Mouse (Mus musculus) natural killer cell, adult 2 months (primary cell): ENCODE data around the gene Tspan14.

Source experiments
- DNase-seq, 2 experiments: peaks; one replicate each; pipeline ENCODE4 v3.0.0; 2022; ENCODE audit warnings: low spot score in 2 of 2

Tspan14 gene

DNA sequence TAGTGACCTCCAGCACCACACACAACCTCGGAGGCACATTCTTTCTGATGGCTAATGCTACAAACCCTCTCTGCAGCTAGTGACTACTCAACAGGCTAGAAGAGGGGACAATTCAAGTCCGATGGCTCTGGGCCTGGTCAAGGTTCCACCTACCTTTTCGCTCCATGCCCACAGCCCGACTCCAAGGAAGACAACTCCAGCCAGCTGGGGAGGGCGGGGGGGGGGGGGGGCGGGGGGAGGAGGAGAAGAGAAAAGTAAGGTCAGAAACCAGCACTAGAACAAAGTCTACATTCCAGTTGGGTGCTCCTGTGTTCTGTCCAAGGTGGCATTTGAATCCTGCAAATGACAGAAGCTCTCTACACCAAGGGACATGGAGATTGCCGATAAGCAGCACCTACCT, 48.1 kb downstream of the Tspan14 start:
- no peak for DNase-seq

- peak; percentile 71 to 88 for DNase-seq
These were observed 49.0 kb downstream of the Tspan14 start for GRCm38 (mm10) chr14:40917632-40918031.

GRCm38 (mm10) chr14:40916667-40917066, 49.9 kb downstream of the Tspan14 start:
- DNase-seq = no peak

DNA sequence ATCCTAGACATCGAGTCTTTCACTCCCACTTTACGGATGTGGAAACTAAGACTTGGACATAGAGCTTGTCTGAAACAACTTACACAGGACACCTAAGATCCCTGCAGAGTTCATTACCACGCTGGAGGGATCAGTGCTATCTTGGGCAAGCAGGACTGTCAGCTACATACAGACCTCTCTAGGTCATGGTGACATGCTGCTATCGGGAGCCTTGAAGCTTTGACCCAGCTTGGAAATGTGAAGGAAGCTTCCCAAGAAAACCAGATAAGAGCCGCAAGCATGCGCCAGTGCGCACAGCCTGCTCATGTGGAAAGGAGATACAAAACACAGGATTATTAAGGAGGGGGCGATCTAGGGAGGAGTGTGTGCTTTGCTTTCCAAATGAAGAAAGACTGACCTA, 50.8 kb downstream of the Tspan14 start:
- DNase-seq = no peak

DNA sequence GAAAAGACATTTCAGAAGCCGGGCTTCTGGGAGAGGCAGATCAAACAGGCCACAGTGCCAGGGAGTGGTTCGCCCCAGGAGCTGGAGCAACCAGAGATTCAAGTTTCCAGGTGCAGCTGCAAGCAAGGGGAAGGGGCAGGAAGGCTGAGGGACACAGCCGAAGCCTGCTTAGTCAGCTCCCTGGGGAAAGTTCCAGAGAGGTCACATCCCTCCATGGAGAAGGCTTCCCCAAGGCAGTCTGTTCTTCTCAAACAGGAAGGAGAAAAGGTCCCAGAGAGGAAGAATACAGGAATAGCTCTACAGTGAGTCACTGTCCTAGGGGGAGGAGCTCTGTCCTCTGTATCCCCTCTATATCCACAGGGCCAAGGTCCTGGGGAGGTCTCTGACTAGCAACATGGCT, 51.9 kb downstream of the Tspan14 start:
- DNase-seq = no peak

DNA sequence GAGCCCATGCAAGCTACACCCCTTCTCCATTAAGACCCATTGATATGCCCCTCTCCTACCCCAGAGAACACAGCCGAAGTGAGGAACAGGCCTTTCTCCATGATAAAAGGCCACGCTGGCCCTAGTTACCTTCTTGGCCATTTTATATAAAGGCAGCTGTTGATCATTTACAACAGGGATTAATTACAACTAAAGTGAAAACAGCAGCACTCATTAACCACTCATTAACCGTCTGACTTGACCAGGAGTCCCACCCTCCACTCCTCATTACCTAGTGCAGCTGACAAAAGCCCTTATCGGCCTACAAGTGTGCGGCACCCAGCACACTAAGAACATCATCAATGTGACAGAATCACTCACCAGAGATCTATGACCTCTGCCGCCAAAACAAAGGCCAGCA, 52.9 kb downstream of the Tspan14 start:
- DNase-seq = no peak

DNA sequence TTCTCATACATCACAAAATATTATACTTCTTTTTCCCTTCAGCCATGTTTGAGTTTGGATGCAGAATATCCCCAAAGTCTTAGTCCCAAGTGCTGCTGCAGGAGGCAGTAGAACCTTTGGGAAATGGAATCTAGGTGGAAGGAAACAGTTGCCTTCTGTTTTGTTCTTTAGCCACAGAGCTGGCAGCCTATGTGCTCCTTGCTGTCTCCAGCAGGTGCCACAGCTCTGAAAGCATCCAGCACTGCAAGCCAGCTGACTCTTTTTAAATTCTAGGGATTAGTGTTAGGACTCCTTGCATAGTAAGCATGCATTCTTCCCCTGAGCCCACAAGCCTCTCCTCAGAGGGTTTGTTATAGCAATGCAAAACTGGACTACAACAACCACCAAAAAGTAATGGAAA, 55.1 kb downstream of the Tspan14 start:
- no peak for DNase-seq

DNA sequence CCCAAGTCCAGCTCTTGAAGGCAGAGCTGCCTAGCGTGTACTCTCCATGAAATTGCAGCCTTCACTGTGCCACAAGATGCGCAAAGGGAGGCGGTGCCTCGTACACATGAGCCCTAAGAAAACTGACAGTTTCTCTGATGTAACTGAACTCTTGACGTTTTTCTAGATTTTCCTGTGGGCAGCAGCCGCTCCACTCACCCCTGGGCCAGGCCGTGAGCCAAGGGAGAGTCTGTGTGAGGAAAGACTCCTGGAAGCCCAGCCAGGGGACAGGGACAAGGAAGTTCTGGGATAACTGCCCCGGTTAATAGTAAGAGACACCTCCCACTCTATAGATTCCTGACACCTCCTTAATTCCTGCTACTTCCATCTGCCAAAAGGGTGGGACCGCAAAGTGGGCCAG, 57.8 kb downstream of the Tspan14 start:
- DNase-seq = no peak

- no peak for DNase-seq
These were observed 59.8 kb downstream of the Tspan14 start for GRCm38 (mm10) chr14:40906770-40907169.

DNA sequence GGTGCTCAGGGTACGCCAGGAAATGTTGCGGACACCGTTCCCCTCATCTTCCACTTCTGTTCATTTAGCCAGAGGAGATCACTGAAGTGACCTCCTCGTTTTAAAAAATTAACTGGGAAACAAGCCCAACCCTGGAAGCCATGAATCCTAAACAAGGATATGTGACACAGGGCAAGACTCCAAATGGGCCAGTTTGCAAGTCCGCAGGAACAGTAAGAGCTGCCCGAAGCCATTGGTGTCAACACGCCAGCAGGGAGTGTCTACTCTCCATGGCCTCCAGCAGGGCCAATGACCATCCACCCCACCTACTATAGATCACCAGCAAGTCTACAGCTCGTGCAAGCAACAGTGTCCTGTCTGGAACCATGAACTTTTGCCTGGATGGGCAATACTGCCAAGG, 60.8 kb downstream of the Tspan14 start:
- no peak for DNase-seq

DNA sequence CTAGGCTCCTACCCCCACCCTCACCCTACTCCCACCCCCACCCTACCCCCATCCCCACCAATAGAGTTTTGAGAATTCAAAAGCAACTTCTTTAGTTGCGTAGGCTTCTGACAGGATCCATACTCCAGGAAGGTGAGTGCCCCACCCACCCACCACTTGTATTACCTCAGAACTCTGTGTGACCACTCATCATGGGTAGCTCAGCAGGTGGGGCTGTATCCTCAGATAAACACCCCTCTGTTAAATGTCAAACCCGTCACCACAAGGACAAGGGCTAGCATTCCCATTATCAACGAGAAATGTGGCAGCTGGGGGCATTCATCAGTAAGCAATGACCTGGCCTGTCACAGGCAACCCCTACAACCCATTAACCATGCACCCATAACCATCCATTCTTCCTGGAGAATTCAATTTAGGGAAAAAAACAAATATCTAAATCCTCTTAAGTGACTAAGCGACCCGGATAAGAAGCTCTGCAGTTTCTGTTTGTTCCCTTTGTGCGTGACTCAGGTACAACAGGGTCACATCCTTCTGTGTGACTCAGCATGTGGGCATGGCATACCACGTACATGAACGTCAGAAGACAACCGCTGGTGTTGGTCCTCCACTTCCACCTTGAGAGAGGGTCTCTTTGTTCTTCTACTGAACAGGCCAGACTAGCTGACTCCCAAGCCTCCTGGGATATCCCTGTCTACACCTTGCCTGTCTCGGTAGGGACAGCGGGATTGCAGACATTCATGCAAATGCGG, 64.1 kb downstream of the Tspan14 start:
- DNase-seq = no peak

- DNase-seq = no peak
These were observed 66.3 kb downstream of the Tspan14 start for GRCm38 (mm10) chr14:40900267-40900666.

DNA sequence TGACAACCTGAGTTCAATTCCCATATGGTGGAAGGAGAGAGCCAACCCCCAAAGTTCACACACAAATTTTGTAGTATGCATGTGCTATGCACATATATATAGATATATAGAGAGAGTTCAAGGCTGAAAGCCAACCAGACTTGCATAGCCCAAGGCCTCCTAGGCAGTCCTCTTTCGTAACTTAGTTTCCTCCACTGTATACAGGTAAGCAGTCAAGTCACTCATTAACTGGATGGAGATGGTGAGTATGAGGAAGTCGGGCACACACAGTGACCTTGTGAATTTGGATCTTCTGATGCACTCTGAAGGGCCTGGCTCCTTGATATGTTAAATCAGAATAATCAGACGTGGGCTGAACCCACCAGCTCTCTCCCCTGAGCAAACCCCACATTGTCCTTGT, 68.7 kb downstream of the Tspan14 start:
- DNase-seq = no peak

DNA sequence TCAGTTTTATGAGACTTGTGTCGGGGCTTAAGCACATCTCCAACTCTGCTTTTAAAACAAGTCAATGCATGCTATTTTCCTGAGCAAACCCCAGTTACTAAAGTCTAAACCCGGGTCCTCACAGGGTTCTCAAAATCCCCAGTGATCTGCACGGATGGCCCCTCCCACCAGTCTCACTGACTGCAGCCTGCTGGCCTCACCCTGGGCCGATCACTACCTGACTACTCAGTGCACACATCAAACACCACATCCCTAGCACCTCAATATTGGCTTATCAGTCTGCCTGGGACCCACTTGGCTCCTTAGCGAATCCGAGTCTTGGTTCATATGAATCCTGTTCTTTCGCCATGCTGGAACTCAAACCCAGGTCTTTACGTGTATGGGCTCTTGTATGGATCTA, 70.9 kb downstream of the Tspan14 start:
- DNase-seq = no peak

GRCm38 (mm10) chr14:40894576-40895247, 71.9 kb downstream of the Tspan14 start:
- peak; percentile 13 to 55 for DNase-seq

- no peak for DNase-seq
These were observed 72.7 kb downstream of the Tspan14 start for GRCm38 (mm10) chr14:40893884-40894283.

GRCm38 (mm10) chr14:40893196-40893595, 73.4 kb downstream of the Tspan14 start, which contains the start of gene Sh2d4b:
TSS of gene Sh2d4b (minus strand) at chr14:40893266.
- DNase-seq = no peak

- no peak for DNase-seq
These were observed 74.2 kb downstream of the Tspan14 start for GRCm38 (mm10) chr14:40892326-40892825.

DNA sequence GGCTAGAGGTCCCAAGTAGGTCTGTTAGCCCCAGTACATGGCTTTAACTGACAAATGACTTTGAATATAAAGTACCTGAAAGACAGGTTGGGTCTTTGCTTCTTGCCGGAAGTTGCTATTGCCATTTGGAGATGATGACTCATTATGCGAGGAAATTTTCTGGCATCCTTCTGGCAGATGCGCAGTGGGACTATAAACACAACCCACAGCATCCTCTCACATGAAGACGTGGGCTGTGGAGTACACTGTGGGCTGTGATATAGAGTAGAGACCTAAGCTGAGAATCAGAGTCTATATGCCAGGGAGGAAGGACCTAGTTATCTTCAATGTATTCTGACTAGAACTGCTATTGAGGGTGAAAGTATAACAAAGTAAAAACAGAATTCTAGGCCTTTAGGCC, 75.1 kb downstream of the Tspan14 start:
- no peak for DNase-seq

DNA sequence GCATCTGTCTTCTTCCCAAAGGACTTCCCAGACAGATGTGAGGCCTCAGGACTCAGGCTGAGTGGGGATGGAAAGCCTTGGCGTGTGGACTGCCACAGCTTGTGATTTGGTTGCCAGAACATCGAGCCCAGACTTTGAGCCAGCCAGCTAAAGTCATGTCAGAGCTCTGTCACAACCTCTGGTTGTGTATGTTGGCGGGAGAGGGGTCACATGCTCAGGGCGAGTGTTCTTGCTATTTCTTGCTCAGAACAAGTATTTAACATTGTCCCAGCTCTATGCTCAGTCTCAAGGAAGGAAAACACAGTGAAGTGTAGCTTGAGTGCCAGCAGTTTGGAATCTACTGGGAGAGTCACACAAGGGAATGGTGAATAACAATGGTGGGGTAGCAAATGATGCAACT, 76.9 kb downstream of the Tspan14 start:
- DNase-seq = no peak

DNA sequence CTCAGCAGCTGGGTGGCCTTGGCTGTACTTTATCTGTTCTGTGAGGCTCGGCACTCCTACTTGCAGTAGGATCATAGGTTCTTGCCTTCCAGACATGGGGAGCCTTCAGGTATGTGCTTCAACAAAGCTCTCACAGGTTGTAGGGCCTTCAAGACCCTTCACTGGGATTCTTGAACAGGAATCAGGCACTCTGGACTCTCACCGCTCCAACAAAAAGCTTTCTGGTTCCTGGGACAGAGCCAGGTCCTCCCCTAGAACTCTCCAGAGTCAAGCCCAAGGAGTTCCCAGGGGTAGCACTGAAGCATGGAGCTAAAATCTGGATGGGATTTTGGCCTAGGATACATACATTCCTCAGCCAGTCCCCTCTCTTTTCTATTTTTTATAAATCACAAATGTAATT, 77.4 kb downstream of the Tspan14 start:
- no peak for DNase-seq

- no peak for DNase-seq
These were observed 80.0 kb downstream of the Tspan14 start for GRCm38 (mm10) chr14:40886428-40887202.
